Mouse (Mus musculus) mouse embryonic stem cell (cell line): ENCODE data around the gene Slit2.
"Not testable (repeated sequence)": the region's sequence is repeated elsewhere in the genome, so short reads cannot be mapped to it uniquely, and the experiment has no call there.

Experiments
- in situ Hi-C, 2 experiments: fragments of 300-500 bp; cut with MboI; formaldehyde crosslinking; loops; 1 replicate in 1 of 2; 3 replicates in 1 of 2; pipeline ENCODE4 v1.14.3; 2019 to 2020; ENCODE audit warnings: low sequenced_read_pairs in 2 of 2, low pct_unique_long_range_greater_than_20kb in 1 of 2, mixed read lengths in 1 of 2; ENCODE audit not compliant: unreplicated experiment in 1 of 2

Slit2 gene

DNA sequence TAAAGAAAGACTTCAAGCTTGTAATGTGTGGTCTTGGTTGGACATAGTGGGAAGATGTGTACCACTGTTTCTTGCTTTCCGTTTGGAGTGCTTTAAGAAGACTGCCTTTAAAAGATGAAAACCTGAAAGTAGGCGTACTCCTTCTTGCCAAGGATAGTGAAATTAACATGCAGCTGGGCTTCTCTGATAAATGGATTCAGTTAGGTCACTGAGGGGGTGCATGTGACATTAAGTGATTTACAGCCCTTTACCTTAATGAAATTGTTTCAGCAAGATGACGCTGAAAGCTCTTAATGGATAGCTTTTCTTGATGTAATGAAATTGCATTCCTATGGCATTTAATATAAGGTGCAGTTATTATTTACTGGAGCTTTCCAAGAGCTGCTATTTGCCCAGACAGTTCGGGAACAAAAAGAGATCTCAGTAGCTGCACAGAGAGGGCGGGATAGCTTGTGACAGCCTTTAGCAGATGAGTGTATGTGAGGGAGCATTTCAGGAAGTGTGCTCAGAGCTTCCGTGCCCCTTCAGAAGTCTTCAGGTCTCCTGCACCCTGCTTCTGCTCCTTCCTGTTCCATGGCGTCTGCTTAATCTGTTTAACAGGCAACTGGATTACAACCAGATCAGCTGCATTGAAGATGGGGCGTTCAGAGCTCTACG lies 198.8 kb downstream of the Slit2 start:
- in situ Hi-C loops, result no loop called here

DNA sequence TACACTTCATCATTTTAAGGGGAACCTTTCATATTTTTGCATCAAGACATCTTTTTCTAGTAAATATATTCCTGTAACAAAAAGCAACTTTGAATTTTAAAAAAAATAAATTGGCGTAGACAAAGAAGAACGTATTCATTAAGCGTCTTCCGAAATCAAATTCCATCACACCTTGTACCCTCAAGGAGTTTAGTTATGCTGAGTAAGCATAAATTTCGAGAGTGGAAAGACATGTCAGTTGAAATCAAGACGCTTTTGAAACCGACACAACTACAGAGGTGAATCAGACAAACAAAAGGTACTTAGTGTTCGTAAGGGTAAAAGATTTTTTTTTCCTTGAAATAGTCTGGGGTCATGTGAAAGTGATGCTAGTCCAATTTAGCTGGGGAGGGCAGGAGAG lies 201.4 kb downstream of the Slit2 start:
- in situ Hi-C loops, result no loop called here

DNA sequence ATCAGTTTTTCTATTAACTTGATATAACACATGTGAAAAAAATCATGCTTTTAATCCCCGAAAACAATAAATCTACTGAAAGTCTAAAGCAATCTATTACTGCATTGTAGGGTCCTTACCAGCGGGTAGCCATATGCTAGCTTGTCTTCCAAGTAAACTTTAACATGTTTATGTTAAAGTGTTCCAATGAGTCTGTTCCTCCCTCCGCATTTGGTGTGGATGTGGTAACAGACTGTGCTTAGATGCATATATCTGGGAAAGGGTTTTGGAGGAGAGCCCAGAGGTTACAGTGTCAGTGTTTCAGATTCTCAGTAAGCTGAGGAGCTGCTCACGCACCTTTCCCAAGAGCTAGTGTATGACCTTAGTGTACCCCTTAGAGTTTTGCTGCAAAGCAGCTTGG lies 204.9 kb downstream of the Slit2 start:
- in situ Hi-C loops, result no loop called here

DNA sequence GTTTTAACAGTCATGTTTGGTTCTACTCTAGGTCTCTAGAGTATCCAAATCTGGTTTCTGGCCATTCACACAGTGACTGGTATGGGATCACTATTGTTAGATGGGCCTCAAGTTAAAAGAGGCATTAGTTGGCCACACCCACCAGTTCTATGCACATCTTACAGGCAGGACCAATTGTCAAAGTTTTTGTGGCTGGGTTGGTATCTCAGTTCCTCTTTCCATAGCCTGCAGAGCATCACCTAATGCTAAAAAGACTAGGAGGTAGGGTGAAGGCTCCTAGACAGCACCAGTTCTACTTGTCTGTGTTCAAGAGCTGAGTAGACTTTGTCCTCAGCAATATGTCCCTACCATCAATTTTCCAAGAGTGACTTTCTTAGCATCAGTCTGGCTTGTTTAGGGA lies 216.4 kb downstream of the Slit2 start:
- in situ Hi-C loops, result no loop called here

- in situ Hi-C loops, result no loop called here
Measured at GRCm38 (mm10) chr5:48215248-48215647, 232.3 kb downstream of the Slit2 start.

DNA sequence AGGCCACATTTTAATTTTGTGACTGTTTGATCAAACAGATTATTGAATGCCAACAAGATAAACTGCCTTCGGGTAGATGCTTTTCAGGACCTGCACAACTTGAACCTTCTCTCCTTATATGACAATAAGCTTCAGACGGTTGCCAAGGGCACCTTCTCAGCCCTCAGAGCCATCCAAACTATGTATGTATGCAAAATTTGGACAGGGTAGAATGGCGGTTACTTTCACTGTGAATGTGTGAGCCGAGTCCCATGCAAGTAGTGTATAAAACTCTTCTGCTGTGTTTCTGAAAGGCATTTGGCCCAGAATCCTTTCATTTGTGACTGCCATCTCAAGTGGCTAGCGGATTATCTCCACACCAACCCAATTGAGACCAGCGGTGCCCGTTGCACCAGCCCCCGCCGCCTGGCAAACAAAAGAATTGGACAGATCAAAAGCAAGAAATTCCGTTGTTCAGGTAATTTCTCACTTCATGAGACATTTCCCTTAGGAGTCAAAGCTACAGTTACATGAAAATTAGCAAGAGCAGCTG lies 236.8 kb downstream of the Slit2 start:
- in situ Hi-C loops, result no loop called here

DNA sequence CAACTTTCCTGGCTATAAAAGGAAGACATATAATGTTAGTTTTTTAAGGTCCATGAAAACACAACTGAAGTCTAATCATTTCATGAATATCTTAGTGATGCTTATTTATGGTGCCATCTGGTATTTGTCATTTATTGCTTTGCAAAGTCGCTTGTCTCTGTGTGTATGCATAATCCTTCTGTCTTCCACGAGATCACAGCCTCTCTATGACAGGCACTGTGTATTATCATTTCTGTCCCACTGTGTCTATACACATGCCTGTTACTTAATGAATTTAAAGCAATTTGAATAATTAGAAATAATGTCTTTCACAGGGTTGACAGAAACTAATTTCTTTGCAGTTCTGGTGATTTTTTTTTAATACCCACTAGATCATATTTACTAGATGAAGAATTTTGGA lies 242.6 kb downstream of the Slit2 start:
- in situ Hi-C loops, result no loop called here

DNA sequence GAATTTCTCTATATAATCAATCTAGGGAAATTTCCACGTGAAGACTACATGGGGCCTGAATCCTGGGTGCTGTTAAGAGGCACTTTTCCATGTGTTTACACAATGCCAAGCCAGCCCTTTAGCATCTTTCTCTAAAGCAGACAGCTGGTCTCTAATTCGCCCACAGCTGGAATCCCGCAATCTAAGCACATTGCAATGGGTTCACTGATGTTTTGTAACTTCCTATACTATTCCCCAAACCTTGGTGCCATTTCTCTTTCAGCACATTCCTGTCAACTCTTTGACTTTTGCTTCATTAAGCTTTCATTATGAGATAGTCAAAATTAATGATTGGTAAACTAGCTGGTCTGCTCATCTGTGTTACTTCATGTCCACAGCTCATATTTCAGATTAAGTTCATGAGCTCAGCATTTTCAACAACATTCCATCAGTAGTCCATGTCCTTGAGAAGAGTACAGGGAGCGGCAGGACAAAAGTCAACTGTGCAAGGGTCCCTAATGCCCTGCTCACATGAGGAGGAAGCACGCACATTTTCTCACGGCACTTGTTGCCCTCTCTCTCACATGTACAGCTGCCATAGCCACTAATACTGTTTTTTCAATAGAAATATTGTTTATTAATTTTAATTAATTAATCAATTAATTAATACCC lies 247.6 kb downstream of the Slit2 start:
- in situ Hi-C loops, result no loop called here

- in situ Hi-C loops, result no loop called here
Measured at GRCm38 (mm10) chr5:48234728-48235127, 251.8 kb downstream of the Slit2 start.

DNA sequence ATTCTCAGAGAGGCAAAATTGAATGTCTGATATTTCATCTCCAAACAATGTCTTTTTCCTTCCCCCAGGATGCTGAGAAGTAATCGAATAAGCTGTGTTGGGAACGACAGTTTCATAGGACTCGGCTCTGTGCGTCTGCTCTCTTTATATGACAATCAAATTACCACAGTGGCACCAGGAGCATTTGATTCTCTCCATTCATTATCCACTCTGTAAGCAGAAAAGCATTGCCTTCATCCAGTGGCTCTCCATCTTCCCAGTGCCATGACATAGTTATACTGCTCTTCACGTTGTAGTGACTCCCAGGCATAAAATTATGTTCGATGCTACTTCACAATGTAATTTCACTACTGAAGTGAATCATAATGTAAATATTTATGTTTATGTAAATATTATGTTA lies 252.3 kb downstream of the Slit2 start:
- in situ Hi-C loops, result no loop called here

GRCm38 (mm10) chr5:48240751-48241150 lies 257.8 kb downstream of the Slit2 start:
- in situ Hi-C loops, result not testable (repeated sequence)

DNA sequence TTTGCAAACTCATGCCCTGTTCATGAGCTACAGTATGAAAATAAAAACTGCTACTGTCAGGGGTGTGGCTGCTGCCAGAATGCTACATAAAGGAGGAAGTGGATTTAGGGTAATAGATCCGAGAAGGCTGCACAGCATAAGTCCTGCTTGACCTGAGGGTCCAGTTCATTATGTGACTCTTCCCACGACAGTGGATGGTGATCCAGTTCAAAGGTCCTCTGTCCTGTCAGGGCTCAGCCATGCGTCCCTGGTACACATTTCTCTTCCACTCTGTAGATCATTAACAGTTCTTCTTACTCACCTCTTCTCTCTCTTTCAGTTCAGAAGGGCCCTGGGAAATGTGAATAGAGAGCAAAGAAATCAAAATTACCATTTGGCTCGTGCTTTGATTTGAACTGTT lies 265.4 kb downstream of the Slit2 start:
- in situ Hi-C loops, result no loop called here

DNA sequence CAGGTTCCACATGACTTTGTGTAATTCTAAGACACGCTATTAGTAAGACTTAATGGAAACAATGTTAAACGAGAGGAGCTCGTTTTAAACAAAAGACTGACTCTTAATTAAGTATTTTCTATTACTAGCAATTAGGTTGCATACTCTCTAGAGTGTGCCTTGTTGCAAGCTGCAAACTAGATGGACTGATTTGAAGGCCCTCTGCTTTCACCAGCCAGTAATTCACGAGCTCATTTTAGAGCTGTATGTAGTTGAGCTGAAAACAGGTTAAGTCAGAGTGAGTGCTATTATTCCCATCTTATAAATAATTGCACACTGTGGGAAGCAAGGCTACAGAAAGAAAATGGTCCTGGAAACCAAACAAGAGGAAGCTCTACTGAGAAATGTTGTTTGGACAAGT lies 294.6 kb downstream of the Slit2 start:
- in situ Hi-C loops, result no loop called here

DNA sequence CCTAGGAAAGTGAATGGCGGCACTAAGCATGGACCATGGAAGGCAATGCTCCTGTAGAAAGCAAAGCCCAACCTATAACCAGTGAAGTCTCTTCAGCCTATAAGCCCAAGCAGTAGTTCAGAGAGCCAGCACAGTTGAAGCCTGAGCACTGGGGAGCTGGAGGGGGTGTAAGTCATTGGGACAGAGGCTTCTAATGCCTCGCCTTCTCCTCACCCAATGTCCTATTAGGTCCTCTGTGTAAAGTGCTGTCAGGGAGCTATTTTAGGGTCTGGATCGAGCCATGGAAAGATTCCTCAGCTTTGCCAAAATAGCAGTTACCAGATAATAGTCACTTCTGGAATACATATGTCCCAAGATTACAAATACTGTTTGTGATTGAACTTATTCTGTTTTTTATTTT lies 318.2 kb downstream of the Slit2 start:
- in situ Hi-C loops, result no loop called here

DNA sequence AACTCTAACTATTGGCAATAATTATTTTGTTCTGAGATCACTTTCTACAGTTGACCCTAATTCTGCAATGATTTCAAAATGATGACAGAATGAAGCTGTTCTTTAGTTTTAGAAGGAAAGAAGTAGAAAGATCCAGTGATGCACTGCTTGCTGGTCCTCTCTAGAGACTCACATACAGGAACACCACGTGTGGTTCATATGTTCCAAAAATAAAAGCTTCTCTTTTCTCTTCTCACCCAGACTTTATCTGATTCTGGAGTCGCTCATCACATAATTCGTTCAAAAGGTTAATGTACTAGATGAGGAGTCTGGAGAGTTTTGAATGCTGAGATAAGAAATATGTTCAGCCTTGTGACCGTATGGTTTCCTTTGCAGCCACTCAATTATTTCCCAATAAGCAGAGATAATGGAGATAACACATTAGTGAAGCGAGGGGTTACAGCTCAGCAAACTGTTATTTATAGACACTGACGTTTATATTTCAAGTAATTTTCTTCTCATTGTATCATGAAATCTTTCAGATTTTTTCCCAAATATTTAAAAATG lies 332.2 kb downstream of the Slit2 start:
- in situ Hi-C loops, result no loop called here

- in situ Hi-C loops, result no loop called here
Measured at GRCm38 (mm10) chr5:48320597-48320996, 337.7 kb downstream of the Slit2 start.

GRCm38 (mm10) chr5:48326221-48326620 lies 343.3 kb downstream of the Slit2 start:
- in situ Hi-C loops, result loop anchor here (25.0 kb wide), 2 partner anchors 189 to 339 kb away; partner anchors contain the start of gene Slit2 (in 1 of the 2)

DNA sequence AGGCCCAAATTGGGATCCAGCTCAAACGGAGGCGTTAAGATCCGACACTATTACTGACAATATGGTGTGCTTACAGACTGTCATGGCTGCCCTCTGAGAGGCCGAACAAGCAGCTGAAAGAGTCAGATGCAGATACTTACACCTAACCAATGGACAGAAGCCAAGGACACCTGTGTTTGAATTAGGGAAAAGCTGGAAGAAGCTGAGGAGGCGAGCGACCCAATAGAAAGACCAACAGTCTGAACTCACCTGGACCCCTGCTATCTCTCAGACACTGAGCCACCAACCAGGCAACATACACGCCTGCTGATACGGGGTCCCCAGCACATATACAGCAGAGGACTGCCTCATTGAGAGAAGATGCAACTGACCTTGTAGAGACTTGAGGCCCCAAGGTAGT lies 344.7 kb downstream of the Slit2 start, which contains the start of gene 5730480H06Rik:
TSS of gene 5730480H06Rik (plus strand) at position 301 of the 400 bp plus-strand sequence.
- in situ Hi-C loops, result loop anchor here (25.0 kb wide), 2 partner anchors 190 to 340 kb away; partner anchors contain the start of gene Slit2 (in 1 of the 2)

DNA sequence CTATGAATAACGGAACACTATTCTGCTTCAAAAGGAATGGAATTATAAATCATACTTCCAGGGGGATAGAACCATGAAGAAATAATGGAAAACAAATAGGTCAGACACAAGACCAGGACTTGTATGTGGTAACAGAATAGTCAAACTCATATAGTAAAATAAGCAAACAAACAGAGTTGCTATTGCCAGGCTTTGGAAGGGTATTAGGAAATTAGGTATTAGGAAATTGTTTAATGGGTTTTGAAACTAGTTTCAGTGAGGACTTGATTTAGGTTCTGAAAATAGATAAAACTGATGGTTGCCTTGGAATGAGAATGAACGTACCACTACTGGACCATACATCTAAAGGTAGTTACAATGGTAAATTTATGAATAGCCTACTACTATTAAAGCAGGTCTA lies 346.8 kb downstream of the Slit2 start:
- in situ Hi-C loops, result loop anchor here (25.0 kb wide), 2 partner anchors 192 to 342 kb away; partner anchors contain the start of gene Slit2 (in 1 of the 2)
